Mouse (Mus musculus) heart, postnatal 0 days (tissue): ENCODE measurements around the gene Rbm20.

Experiments
- CTCF ChIP-seq: IDR thresholded peaks from 2 replicates; pipeline ENCODE4 v1.5.1; 2016; ENCODE audit warnings: antibody characterized with exemption, control low read depth, low read depth
- EP300 ChIP-seq: IDR thresholded peaks from 2 replicates; pipeline ENCODE4 v1.6.1; 2016; ENCODE audit warnings: antibody characterized with exemption, low read depth

GRCm38 (mm10) chr19:53805063-53805462, 128.0 kb downstream of the Rbm20 start:
- TF ChIP-seq CTCF = no peak
- no peak for TF ChIP-seq EP300
